Mouse (Mus musculus): ENCODE measurements around the gene Treh.

Gene Treh

GRCm38 (mm10) chr9:44715705-44716362, 42.8 kb downstream of the Treh start:
- no peak for DNase-seq (ENCODE audit: low spot score in 2 of 2)

- no peak for DNase-seq (ENCODE audit: low spot score in 2 of 2)
Measured at GRCm38 (mm10) chr9:44716997-44717821, 44.2 kb downstream of the Treh start.

- DNase-seq (ENCODE audit: low spot score in 2 of 2), result peak in 1 of 2 experiments; percentile 65
Measured at GRCm38 (mm10) chr9:44717822-44718242, 44.8 kb downstream of the Treh start.

- no peak for DNase-seq (ENCODE audit: low spot score in 2 of 2)
Measured at GRCm38 (mm10) chr9:44718937-44719631, 46.1 kb downstream of the Treh start.

- DNase-seq (ENCODE audit: low spot score in 2 of 2), result no peak
Measured at GRCm38 (mm10) chr9:44719632-44720357, 46.8 kb downstream of the Treh start.

- no peak for DNase-seq (ENCODE audit: low spot score in 2 of 2)
Measured at GRCm38 (mm10) chr9:44720358-44721153, 47.5 kb downstream of the Treh start.

- DNase-seq (ENCODE audit: low spot score in 2 of 2), result peak; percentile 87 to 92
Measured at GRCm38 (mm10) chr9:44721154-44721876, 48.3 kb downstream of the Treh start.

- no peak for DNase-seq (ENCODE audit: low spot score in 2 of 2)
Measured at GRCm38 (mm10) chr9:44721877-44722186, 48.8 kb downstream of the Treh start.

GRCm38 (mm10) chr9:44722575-44722974, 49.5 kb downstream of the Treh start:
- DNase-seq (ENCODE audit: low spot score in 2 of 2), result no peak

GRCm38 (mm10) chr9:44723008-44723407, 50.0 kb downstream of the Treh start:
- no peak for DNase-seq (ENCODE audit: low spot score in 2 of 2)

GRCm38 (mm10) chr9:44723521-44724041, 50.5 kb downstream of the Treh start:
- no peak for DNase-seq (ENCODE audit: low spot score in 2 of 2)

- peak in 1 of 2 experiments; percentile 73 for DNase-seq (ENCODE audit: low spot score in 2 of 2)
Measured at GRCm38 (mm10) chr9:44724223-44724622, 51.2 kb downstream of the Treh start.

- DNase-seq (ENCODE audit: low spot score in 2 of 2), result no peak
Measured at GRCm38 (mm10) chr9:44724665-44725064, 51.6 kb downstream of the Treh start.

GRCm38 (mm10) chr9:44726431-44727146, 53.6 kb downstream of the Treh start:
- DNase-seq (ENCODE audit: low spot score in 2 of 2), result no peak

- DNase-seq (ENCODE audit: low spot score in 2 of 2), result no peak
Measured at GRCm38 (mm10) chr9:44727441-44727840, 54.4 kb downstream of the Treh start.

GRCm38 (mm10) chr9:44732130-44732549, 59.1 kb downstream of the Treh start:
- DNase-seq (ENCODE audit: low spot score in 2 of 2), result no peak

- DNase-seq (ENCODE audit: low spot score in 2 of 2), result no peak
Measured at GRCm38 (mm10) chr9:44732921-44733530, 60.0 kb downstream of the Treh start.

GRCm38 (mm10) chr9:44733671-44734523, 60.9 kb downstream of the Treh start:
- peak; percentile 59 to 79 for DNase-seq (ENCODE audit: low spot score in 2 of 2)
